Mouse (Mus musculus) frontal cortex, postnatal 36 days (tissue): ENCODE results near the gene Vps25.

Experiments
- DNase-seq, 2 experiments: peaks; one replicate each; pipeline ENCODE4 v3.0.0; 2022; ENCODE audit warnings: low spot score in 2 of 2

Vps25 gene

DNA sequence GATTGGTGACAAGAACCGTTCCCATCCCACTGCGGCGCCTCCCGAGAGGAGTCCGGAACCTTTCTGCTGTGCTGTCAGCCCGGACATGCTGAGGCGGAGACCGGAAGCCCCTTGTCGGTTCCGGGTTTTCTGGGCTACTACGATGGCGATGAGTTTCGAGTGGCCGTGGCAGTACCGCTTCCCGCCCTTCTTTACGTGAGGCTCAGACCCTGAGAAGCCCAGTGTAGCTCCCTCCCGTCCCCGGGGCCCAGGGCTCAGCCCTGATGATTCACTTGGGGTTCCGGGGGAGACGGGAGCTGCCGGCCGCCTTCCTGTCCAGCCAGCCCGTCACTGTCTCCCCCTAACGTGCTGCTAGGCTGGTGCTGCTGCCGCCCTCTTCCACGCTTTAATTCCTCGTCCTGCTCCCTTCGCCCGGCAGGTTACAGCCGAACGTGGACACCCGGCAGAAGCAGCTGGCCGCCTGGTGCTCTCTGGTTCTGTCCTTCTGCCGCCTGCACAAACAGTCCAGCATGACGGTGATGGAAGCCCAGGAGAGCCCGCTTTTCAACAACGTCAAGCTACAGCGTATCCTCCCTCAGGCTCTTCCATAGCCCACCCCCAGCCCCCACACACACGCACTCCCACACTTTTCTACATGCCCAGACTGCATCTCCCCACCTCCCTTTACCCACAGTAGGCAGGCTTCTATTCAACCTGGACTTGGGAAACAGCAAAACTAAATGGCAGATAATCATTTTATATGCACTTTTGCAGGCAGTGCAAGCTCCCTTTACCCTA lies at the start of gene Vps25:
Gene Vps25, plus strand, starts transcription at position 95 of the 777 bp plus-strand sequence.
- DNase-seq: peak; percentile 82 to 87

- DNase-seq: no peak
Measured at GRCm38 (mm10) chr11:101211970-101212369, 41.5 kb upstream of the Vps25 start.

GRCm38 (mm10) chr11:101216936-101217335 lies 36.6 kb upstream of the Vps25 start:
- DNase-seq: no peak

DNA sequence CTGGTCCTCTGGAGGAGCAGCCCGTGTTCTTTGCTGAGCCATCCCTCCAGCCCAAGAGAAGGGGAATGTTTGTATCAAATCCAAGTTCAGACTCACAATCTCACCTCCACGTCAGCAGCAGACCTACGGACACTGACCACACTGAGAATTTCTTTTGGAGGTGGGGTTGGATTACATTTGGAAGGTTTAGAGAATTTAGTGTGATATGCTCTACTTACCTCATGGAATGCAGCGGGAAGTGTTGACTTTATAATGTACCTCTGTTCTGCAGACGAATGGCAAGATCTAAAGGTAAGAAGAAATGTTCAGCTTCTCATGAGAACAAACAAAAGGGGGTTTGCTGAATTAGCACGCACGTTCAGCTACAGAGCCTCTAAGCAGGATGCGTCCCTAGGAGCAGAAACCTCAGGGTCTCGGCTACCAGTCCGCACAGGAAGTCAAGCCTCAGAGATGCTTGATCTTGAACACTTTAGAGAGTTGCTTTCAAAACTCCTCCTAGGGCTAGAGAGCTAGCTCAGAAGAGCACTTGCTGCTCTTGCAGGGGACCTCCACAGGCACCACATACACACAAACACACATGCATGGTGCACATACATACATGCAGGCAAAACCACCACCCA lies 35.0 kb upstream of the Vps25 start:
- DNase-seq: no peak

GRCm38 (mm10) chr11:101220853-101221252 lies 32.7 kb upstream of the Vps25 start:
- DNase-seq: no peak

- DNase-seq: no peak
Measured at GRCm38 (mm10) chr11:101221306-101221986, 32.1 kb upstream of the Vps25 start.

DNA sequence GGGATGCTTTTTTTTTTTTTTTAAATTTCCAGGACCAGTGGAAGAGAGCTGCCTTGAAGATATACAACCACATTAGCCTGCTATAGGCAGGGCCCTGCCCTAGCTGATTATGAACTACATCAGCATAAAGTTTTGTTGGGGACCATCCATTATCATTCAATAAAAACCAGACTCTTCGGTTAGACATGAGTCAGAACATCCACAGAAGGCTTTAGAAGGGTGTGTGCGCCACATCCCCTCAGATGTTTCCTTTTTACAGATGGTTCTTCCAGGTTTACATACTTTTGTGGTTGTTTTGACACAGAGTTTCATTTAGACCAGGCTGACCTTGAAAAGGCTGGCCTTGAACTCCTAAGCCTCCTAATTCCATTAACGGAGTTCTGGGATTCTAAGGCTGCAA lies 29.2 kb upstream of the Vps25 start:
- DNase-seq: no peak

DNA sequence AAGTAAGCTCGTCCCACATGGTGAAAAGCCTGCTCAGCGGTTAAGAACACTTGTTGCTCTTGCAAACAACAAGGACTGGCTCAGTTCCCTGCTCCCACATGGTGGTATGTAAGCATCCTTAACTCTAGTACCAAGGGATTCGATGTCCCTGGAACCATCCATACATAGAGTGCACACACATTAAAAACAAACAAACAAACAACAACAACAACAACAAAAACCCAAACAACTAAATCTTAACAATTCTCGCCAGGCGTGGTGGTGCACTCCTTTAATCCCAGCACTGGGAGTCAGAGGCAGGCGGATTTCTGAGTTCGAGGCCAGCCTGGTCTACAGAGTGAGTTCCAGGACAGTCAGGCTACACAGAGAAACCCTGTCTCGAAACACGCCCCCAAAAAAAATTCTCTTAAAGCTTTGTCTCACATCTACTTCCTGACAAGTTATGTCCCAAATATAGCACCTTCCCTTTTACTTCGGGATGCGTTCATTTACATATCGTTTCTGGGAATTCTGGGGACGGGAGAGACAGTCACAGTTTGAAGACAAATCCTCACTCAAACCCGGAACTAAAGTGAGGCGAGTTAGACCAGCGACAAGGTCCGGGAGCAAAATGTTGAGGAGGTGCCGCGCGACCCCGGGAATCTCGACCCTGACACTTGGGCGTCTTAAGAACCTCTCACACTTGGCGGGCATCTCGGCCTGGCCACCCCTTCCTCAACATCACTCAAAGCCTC lies 28.0 kb upstream of the Vps25 start:
- no peak for DNase-seq

DNA sequence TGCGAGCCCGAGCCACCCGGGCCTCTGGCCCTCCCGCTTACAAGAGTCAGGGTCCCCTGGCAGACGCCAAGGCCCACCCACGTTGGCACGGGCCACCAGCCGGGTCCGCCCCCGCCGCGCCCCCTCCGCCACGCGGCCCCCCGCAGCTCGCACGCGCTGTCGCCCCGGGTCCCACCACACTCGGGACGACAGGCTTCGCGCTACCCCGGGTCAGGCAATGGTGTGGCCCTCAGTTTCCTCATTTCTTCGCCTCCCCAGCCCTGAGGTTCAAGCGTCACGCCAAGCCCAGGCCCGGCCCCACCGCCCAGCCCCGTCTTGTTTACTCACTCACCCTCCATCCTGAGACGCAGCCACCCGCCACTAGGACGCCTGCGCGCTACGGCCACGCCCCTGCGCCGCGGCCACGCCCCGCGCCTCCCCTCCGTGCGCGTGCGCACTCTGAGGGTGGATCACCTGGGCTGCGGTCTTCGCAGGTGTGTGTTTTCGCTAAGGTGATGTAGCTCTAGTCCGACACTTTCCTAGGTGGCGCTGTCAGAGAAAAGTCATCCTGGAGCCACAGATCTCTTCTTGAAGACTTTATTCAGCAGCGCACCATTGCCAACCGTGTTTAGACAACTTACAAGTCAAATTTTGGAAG lies 27.3 kb upstream of the Vps25 start, which contains the start of gene Ezh1:
Gene Ezh1, minus strand, starts transcription at position 399 of the 637 bp plus-strand sequence.
- DNase-seq: peak; percentile 88 to 92

- DNase-seq: no peak
Measured at GRCm38 (mm10) chr11:101229361-101229900, 24.1 kb upstream of the Vps25 start.

DNA sequence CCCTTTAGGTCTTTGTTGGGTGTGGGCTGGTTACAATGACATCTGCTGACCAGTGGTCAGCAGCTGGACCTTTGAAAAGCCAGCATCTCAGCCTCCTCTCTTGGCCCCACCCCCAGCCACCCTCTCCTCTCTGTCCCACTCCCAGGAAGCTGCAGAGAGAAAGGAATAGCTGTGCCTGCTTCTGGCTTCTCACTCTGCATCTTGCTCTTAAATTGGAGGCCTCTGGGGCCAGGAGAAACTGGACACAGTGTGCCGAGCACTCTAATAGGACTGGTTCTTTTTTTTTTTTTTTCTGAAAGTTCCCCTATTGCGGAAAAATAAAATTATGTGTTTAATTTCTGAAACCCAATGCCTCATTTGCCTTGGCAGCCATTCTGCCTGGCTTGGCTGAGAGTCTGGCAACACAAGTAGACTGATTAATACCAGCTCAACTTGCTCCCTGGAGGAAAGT lies 23.4 kb upstream of the Vps25 start:
- no peak for DNase-seq

- DNase-seq: no peak
Measured at GRCm38 (mm10) chr11:101230526-101230925, 23.0 kb upstream of the Vps25 start.

DNA sequence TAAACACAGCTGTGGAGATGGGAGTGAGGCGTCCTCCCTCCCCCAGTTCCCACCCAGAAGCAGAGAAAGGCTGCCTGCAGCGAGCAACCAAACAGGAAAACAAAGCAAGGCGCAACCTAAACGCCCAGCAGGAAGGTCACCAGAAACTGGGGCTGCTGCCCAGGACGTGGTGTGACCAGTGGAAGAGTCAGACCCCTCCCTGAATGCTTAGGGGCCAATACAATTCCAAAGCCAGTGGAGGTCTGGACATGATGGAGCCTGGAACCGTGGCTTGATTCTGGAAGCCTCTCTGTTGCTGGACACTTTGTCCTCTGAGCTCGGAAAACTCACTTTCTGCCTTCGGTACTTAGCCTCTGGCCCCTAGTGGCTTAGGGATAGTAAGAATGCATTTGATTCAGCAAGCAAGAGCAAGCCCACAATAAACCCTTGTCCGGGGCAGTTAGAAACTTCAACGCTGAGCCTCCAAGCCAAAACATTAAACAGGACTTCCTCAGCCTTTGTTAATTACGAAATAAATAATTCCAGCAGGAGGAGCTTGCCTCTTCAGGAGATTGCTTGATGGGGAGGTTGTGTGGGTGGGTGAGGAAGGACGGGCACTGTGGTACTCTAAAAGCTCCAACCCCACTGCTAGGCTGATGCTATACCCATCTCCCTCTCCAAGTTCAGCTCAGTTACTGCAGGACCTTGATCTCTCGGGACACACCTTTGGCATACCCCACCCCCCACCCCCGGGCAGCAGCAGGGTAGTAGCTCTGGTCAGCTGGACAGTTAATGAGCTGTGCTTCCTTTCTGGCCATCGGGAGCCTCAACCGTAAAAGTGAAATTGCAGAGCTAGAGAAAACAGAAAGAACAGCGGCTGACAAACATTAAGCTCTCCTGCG lies 22.3 kb upstream of the Vps25 start:
- no peak for DNase-seq

GRCm38 (mm10) chr11:101232010-101232839 lies 21.3 kb upstream of the Vps25 start:
- no peak for DNase-seq

- no peak for DNase-seq
Measured at GRCm38 (mm10) chr11:101233240-101233639, 20.3 kb upstream of the Vps25 start.

- DNase-seq: no peak
Measured at GRCm38 (mm10) chr11:101234124-101234523, 19.4 kb upstream of the Vps25 start.

GRCm38 (mm10) chr11:101235429-101235828 lies 18.1 kb upstream of the Vps25 start:
- DNase-seq: no peak

DNA sequence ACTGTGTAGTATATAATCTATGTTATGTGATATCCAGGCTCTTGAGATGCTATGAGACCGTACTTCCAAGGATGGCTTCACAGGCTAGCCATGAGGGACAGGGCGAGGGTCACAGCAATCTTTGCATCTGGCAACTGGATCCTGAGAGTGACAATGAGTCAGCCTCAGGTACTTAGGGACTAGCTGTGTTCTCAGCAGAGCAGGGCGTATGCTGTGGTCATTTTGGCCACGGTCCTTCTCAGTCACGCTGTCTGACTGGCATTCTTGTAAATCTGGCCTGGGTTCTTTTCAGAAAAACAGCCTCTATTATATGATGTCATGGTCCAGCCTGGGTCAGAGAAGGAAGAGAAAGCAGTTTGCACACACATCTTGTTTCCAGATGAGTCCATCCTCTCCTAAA lies 16.7 kb upstream of the Vps25 start:
- DNase-seq: no peak

- DNase-seq: peak; percentile 45 to 47
Measured at GRCm38 (mm10) chr11:101238071-101238647, 15.3 kb upstream of the Vps25 start.
